Mouse (Mus musculus): Measurements from ENCODE around the gene Srgn. TPM values are rescaled to one million over a fixed set of nuclear protein-coding genes. Genes with fewer than 3 reads are reported as not detected.

Gene Srgn
- polyA plus RNA-seq, 1 experiment, result 0.97 TPM

DNA sequence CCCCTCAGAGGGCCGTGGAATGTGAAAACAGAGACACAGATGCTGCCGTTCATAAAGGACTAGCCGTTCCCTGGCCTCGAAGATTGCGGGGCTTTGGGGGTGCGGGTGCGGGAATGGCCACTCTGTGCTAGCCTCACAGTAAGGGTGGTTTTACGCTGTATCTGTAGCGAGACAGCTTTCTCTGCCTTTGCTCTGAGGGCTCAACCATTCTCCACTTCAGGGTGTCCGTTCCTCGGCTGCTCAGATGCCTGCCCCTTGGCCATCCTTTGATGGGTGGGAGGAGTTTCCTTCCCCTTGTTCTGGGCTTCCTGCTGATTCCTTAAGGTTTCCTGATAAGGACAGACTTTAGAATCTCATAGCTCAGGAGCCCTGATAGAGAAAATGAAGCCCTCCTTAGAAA, 18.8 kb downstream of the Srgn start:
- no peak for TF ChIP-seq GATA1 (IDR thresholded peaks at IDR 0.05; ENCODE audit: low read length)
- no peak for TF ChIP-seq TAL1 (IDR thresholded peaks at IDR 0.05; ENCODE audit: low read length)
- Histone ChIP-seq H3K4me3 (replicated peaks) (peak overlapping the region; percentile 65), H3K9me3 (ENCODE audit: control insufficient read depth, low read length) (no peaks in the 10 kb centered on the region), H3K4me1 (ENCODE audit: control insufficient read depth) (peaks cover 55% of the 10 kb centered on the region), H3K27me3 (ENCODE audit: control insufficient read depth) (peaks cover 14% of the 10 kb centered on the region), H3K36me3 (ENCODE audit: control insufficient read depth) (no peaks in the 10 kb centered on the region)

DNA sequence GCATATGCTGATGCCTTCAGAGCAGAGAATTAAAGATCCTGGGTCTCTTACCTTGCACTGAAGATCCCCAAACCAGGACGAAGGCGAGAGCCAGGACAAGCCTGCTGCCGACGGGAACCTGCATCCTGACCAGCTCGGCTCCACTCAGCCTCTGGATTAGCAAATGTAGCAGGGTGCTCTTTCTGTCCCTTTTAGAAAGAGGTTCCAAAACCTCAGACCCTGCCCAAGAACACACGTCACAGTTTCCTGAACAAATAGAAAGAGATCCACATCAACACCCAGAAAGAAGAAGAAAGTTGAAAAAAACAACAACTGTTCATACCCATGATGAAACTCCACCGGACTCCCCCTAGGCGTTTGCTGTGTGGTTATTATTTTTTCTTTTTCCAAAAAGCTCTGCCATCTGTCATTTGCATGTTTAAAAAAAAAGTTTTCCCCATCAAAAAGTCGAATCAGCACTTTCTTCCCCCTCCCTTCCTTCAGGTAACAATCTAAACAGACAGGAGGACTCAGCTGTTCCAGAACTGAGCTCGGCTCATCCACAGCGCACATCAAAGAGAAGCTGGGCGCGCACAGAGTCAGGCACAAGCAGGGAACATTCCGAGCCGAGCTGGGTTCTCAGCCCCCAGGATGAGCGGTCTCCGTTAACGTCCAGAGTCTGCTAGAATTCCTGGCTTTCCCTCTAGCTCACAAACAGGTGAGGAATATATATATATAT, 19.5 kb downstream of the Srgn start:
- TF ChIP-seq TAL1 (IDR thresholded peaks at IDR 0.05; ENCODE audit: low read length) (no peak), GATA1 (IDR thresholded peaks at IDR 0.05; ENCODE audit: low read length) (no peak)
- Histone ChIP-seq H3K4me1 (ENCODE audit: control insufficient read depth) (peaks cover 62% of the 10 kb centered on the region), H3K4me3 (replicated peaks) (peak overlapping the region; percentile 65), H3K36me3 (ENCODE audit: control insufficient read depth) (no peaks in the 10 kb centered on the region), H3K27me3 (ENCODE audit: control insufficient read depth) (peaks cover 14% of the 10 kb centered on the region), H3K9me3 (ENCODE audit: control insufficient read depth, low read length) (no peaks in the 10 kb centered on the region)

DNA sequence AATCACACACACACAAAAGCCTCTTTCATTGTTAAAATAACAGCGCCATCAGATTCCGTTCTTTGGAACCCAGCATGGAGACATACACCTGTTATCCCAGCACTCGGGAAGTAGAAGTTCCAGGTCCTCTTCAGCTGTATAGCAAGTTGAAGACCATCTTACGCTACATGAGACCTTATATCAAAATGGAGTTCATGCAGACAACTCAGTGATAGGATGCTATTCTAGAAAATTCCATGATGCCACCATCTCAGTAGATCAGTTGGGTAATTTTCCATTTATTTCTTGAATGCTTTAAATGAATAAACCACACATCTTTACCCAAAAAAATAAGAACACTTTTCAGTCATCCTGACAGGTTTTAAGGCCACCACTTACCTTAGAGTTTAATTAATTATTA, 20.2 kb downstream of the Srgn start:
- TF ChIP-seq TAL1 (IDR thresholded peaks at IDR 0.05; ENCODE audit: low read length), result no peak
- TF ChIP-seq GATA1 (IDR thresholded peaks at IDR 0.05; ENCODE audit: low read length), result no peak

DNA sequence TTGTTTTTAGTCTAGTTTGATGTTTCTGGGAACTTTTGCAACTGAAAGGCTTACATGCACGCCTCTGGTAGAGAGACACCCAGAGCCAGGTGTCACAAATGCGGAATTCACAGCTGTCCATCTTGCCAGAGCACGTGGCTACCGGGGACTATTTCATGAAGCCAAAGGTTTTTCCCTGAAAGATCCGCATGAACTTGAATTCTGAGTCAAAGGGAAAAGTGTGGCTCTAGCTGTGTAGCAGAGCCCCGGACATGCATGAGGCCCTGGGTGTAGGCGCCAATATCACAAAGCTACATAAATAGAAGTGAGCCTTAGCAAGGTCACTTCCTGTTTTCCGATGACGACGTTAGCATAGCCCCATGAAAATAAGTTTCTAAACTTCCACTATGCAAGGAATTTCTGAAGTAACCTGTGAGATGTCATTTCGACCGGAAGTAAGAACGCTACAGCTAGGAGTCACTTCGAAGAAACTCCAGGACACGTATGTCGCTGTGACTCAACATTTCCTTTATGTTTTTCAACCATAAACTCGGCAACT, 21.2 kb downstream of the Srgn start:
- Histone ChIP-seq H3K27me3 (ENCODE audit: control insufficient read depth) (peaks cover 14% of the 10 kb centered on the region), H3K9me3 (ENCODE audit: control insufficient read depth, low read length) (no peaks in the 10 kb centered on the region), H3K4me3 (replicated peaks) (peak overlapping the region; percentile 52), H3K4me1 (ENCODE audit: control insufficient read depth) (peaks cover 76% of the 10 kb centered on the region), H3K36me3 (ENCODE audit: control insufficient read depth) (no peaks in the 10 kb centered on the region)
- TF ChIP-seq TAL1 (IDR thresholded peaks at IDR 0.05; ENCODE audit: low read length), result no peak
- no peak for TF ChIP-seq GATA1 (IDR thresholded peaks at IDR 0.05; ENCODE audit: low read length)

More for the DNA sequence above, 20.2 kb downstream of the Srgn start:
- Histone ChIP-seq H3K9me3 (ENCODE audit: control insufficient read depth, low read length) (no peaks in the 10 kb centered on the region), H3K4me1 (ENCODE audit: control insufficient read depth) (peaks cover 69% of the 10 kb centered on the region), H3K27me3 (ENCODE audit: control insufficient read depth) (peaks cover 14% of the 10 kb centered on the region), H3K4me3 (replicated peaks) (peak overlapping the region; percentile 65), H3K36me3 (ENCODE audit: control insufficient read depth) (no peaks in the 10 kb centered on the region)

DNA sequence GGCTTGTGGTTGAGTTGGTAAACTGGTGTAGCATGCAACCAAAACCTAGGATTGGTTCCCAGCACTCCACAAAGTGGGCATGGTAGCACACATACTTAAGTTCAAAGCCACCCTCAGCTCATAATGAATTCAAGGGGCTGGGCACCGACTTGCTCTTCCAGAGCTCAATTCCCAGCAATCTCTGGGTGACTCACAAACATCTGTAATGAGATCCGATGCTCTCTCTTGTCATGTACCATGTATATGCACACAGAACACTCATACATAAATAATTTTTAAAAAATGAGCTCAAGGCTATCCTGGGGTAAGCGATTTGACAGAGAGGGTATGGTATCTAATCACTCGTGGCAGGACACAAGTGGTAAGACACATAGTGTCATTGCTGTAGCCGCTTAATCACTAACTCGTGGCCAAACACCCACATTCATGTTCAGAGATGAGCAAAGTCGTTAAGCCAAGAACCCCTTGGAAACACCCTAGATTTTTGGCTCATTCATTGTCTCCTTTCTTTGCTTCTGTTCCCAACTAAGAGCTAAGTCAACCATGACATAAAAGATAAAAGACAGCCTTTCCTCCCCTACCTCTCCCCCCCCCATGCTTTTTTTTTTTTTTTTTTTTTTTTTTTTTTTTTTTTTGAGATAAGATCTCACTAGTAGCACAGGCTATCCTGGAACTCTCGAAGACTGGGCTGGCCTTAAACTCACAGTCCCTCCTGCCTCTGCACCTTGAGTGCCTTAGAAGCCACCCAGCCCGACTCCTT, 21.8 kb downstream of the Srgn start:
- Histone ChIP-seq H3K9me3 (ENCODE audit: control insufficient read depth, low read length) (no peaks in the 10 kb centered on the region), H3K36me3 (ENCODE audit: control insufficient read depth) (no peaks in the 10 kb centered on the region), H3K4me3 (replicated peaks) (no peak overlapping the region), H3K4me1 (ENCODE audit: control insufficient read depth) (peaks cover 82% of the 10 kb centered on the region), H3K27me3 (ENCODE audit: control insufficient read depth) (peaks cover 14% of the 10 kb centered on the region)
- TF ChIP-seq TAL1 (IDR thresholded peaks at IDR 0.05; ENCODE audit: low read length) (no peak), GATA1 (IDR thresholded peaks at IDR 0.05; ENCODE audit: low read length) (no peak)

DNA sequence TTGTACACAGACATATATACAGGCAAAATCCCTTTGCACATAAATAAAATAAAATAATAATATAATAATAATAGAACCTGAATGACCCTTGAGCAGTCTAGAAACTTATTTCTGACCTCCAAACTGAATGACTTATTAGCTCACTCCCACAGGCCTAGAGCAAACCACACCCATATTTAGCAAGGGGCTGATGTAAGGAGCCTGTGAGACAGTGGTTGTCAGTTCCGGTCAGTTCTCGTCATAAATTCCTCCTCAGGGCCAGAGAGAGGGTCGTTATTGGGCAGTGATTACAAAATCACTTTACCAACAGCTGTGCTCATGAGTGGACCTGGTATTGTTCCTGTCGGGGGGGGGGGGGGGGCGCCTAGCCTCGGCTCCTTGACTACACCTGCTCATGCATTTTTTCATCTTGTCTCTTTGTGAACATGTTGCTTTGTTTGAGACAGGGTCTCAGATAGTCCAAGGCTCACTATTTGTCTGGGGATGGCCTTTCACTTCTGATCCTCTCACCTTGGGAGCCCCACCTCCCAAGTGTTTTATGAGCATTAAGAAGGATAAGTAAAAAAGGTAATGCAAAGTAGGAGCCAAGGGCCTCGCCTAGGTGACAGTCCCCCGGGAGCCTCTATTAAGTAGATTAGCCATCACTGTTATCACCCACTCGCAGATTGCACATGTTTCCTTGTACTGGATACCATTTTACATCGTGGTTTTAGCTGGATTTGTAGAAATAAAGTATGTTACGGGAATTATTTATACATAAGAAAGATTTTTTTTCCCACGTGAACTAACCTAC, 23.2 kb downstream of the Srgn start:
- Histone ChIP-seq H3K4me1 (ENCODE audit: control insufficient read depth) (peaks cover 85% of the 10 kb centered on the region), H3K36me3 (ENCODE audit: control insufficient read depth) (no peaks in the 10 kb centered on the region), H3K27me3 (ENCODE audit: control insufficient read depth) (peaks cover 11% of the 10 kb centered on the region), H3K4me3 (replicated peaks) (peak overlapping the region; percentile 42), H3K9me3 (ENCODE audit: control insufficient read depth, low read length) (no peaks in the 10 kb centered on the region)
- TF ChIP-seq TAL1 (IDR thresholded peaks at IDR 0.05; ENCODE audit: low read length), result no peak
- no peak for TF ChIP-seq GATA1 (IDR thresholded peaks at IDR 0.05; ENCODE audit: low read length)

DNA sequence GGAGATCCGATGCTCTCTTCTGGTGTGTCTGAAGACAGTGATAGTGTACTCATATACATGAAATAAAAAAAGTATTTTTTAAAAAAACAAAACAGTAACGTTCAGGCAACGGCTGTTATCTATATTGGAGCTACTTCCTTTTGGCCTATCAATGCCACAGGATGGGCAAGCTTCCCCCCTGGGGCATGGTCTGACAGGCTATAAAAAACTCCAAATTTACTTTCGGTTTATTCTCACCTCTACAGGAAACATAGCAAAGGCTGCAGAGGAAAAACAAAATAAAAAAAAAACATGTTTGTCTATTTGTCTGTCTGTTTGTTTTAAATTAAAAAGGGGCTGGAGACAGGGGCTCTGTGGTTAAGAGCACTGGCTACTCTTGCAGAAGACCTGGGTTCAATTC, 23.9 kb downstream of the Srgn start:
- H3K4me3 ChIP-seq (replicated peaks), result peak overlapping the region; percentile 42
- no peaks in the 10 kb centered on the region for H3K9me3 ChIP-seq (ENCODE audit: control insufficient read depth, low read length)
- no peaks in the 10 kb centered on the region for H3K36me3 ChIP-seq (ENCODE audit: control insufficient read depth)
- H3K4me1 ChIP-seq (ENCODE audit: control insufficient read depth), result peaks cover 78% of the 10 kb centered on the region
- TF ChIP-seq GATA1 (IDR thresholded peaks at IDR 0.05; ENCODE audit: low read length) (no peak), TAL1 (IDR thresholded peaks at IDR 0.05; ENCODE audit: low read length) (no peak)
- H3K27me3 ChIP-seq (ENCODE audit: control insufficient read depth), result peaks cover 4% of the 10 kb centered on the region

DNA sequence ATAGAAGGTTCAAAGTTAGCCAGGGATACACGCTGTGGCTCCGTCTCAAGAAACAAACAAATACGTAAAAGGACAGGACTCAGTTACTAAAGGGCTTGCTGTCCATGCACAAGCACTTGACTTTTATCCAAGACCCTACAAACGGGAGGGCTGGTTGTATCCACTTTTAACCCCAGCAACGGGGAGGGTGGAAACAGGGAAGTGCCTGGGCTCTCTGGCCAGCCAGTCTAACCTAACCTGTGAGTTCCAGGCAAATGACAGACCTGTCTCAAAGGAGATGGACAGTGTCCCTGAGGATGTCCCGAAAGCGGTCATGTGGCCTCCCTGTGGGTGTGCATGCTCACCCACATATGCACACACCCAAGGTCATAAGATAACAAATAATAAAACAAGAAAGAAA, 25.3 kb downstream of the Srgn start:
- no peak overlapping the region for H3K4me3 ChIP-seq (replicated peaks)
- TF ChIP-seq TAL1 (IDR thresholded peaks at IDR 0.05; ENCODE audit: low read length) (no peak), GATA1 (IDR thresholded peaks at IDR 0.05; ENCODE audit: low read length) (no peak)
- no peaks in the 10 kb centered on the region for H3K36me3 ChIP-seq (ENCODE audit: control insufficient read depth)
- peaks cover 64% of the 10 kb centered on the region for H3K4me1 ChIP-seq (ENCODE audit: control insufficient read depth)
- no peaks in the 10 kb centered on the region for H3K27me3 ChIP-seq (ENCODE audit: control insufficient read depth)
- no peaks in the 10 kb centered on the region for H3K9me3 ChIP-seq (ENCODE audit: control insufficient read depth, low read length)

All from erythroblast, embryonic 14.5 days (primary cell).